Mouse (Mus musculus) kidney, postnatal 0 days (tissue): ENCODE results near the gene Senp6. TPM values are rescaled to one million over a fixed set of nuclear protein-coding genes. Genes with fewer than 3 reads are reported as not detected.
"Not testable (repeated sequence)": the region's sequence is repeated elsewhere in the genome, so short reads cannot be mapped to it uniquely, and the experiment has no call there.

ENCODE experiments used
- ATAC-seq: fragments of 200-750 bp; cut with Nextera tagmentation; replicated peaks from 2 replicates; pipeline ENCODE4 v1.8.0; 2017; ENCODE audit warnings: low read depth, moderate number of reproducible peaks, moderate TSS enrichment, moderate library complexity; ENCODE audit not compliant: low FRiP score
- DNase-seq: peaks from one replicate; pipeline ENCODE4 v3.0.0-alpha.2; 2016; ENCODE audit warnings: low spot score
- H3K27ac ChIP-seq: fragments of 300-500 bp; sonication (generic); 2 replicates; pipeline ENCODE4 v1.5.1; 2014; ENCODE audit warnings: mild to moderate bottlenecking
- H3K27me3 ChIP-seq: fragments of 300-500 bp; sonication (generic); 2 replicates; pipeline ENCODE4 v1.6.1; 2014; ENCODE audit warnings: low read length, mixed read lengths; ENCODE audit not compliant: insufficient read depth
- H3K36me3 ChIP-seq: fragments of 300-500 bp; sonication (generic); 2 replicates; pipeline ENCODE4 v1.6.1; 2014; ENCODE audit warnings: low read length, mixed read lengths; ENCODE audit not compliant: insufficient read depth
- H3K4me1 ChIP-seq: fragments of 300-500 bp; sonication (generic); replicated peaks from 2 replicates; pipeline ENCODE4 v1.6.1; 2014; ENCODE audit warnings: antibody characterized with exemption, low read length, mixed read lengths; ENCODE audit not compliant: insufficient read depth
- H3K4me2 ChIP-seq: fragments of 300-500 bp; sonication (generic); 2 replicates; pipeline ENCODE4 v1.6.1; 2014; ENCODE audit warnings: mild to moderate bottlenecking, low read length, moderate library complexity, mixed read lengths
- H3K4me3 ChIP-seq: fragments of 300-500 bp; sonication (generic); replicated peaks from 2 replicates; pipeline ENCODE4 v1.5.1; 2014; ENCODE audit warnings: low read depth, low read length
- H3K9ac ChIP-seq: fragments of 300-500 bp; sonication (generic); 2 replicates; pipeline ENCODE4 v1.6.1; 2014; ENCODE audit warnings: low read depth, low read length
- H3K9me3 ChIP-seq: fragments of 300-500 bp; sonication (generic); replicated peaks from 2 replicates; pipeline ENCODE4 v1.6.1; 2016; ENCODE audit warnings: low read length, inconsistent platforms, mixed read lengths
- CTCF ChIP-seq: IDR thresholded peaks from 2 replicates; pipeline ENCODE4 v1.5.1; 2016; ENCODE audit warnings: antibody characterized with exemption, low read depth, mild to moderate bottlenecking, moderate library complexity
- WGBS: fragments of 180-500 bp; shearing (Covaris S2); extraction: QIAGEN DNeasy Blood & Tissue Kit; methylation state at CpG from one replicate; pipeline ENCODE4 v1.1.7; 2014; 5-methylcytosine and 5-hydroxymethylcytosine counted together
- polyA plus RNA-seq: library from polyadenylated mRNA; unstranded; fragments of >200 nt; fragmentation: Nextera tagmentation; extraction: Ambion mirVana; gene quantifications from 2 replicates; pipeline ENCODE4 v1.2.1, GENCODE M21; 2015

Gene Senp6
- polyA plus RNA-seq, 1 experiment from 2014 or later: 59.4 TPM

GRCm38 (mm10) chr9:80026581-80027021, 40.1 kb upstream of the Senp6 start:
- DNase-seq (peak; percentile 80), ATAC-seq (peak; percentile 52)
- WGBS: 29% methylated on average over 6 of the region's 6 CpGs
- Histone ChIP-seq H3K27ac (peak overlapping the region; percentile 63), H3K9me3 (no peaks in the 10 kb centered on the region), H3K9ac (no peak overlapping the region), H3K4me2 (no peak overlapping the region), H3K4me3 (no peak overlapping the region), H3K27me3 (no peaks in the 10 kb centered on the region), H3K36me3 (no peaks in the 10 kb centered on the region), H3K4me1 (no peaks in the 10 kb centered on the region)
- TF ChIP-seq CTCF: no peak

- Histone ChIP-seq H3K9ac (no peak overlapping the region), H3K4me3 (no peak overlapping the region), H3K27ac (no peak overlapping the region), H3K36me3 (no peaks in the 10 kb centered on the region), H3K4me1 (no peaks in the 10 kb centered on the region), H3K9me3 (no peaks in the 10 kb centered on the region), H3K4me2 (no peak overlapping the region), H3K27me3 (no peaks in the 10 kb centered on the region)
- no peak for TF ChIP-seq CTCF
- DNase-seq (no peak), ATAC-seq (no peak)
- 80% methylated on average over 13 of the region's 13 CpGs for WGBS
Observed at GRCm38 (mm10) chr9:80037262-80037996, 29.3 kb upstream of the Senp6 start.

- TF ChIP-seq CTCF: no peak
- no peak overlapping the region for H3K4me2 ChIP-seq
- no peaks in the 10 kb centered on the region for H3K4me1 ChIP-seq
- no peak for DNase-seq
- ATAC-seq: no peak
- H3K9ac ChIP-seq: no peak overlapping the region
- no peak overlapping the region for H3K4me3 ChIP-seq
- no peaks in the 10 kb centered on the region for H3K9me3 ChIP-seq
- H3K27me3 ChIP-seq: no peaks in the 10 kb centered on the region
- no peak overlapping the region for H3K27ac ChIP-seq
- H3K36me3 ChIP-seq: no peaks in the 10 kb centered on the region
Observed at GRCm38 (mm10) chr9:80037997-80038383, 28.7 kb upstream of the Senp6 start.

- ATAC-seq (no peak), DNase-seq (peak; percentile 4)
- H3K4me2 ChIP-seq: no peak overlapping the region
- no peak overlapping the region for H3K4me3 ChIP-seq
- no peak overlapping the region for H3K9ac ChIP-seq
- no peak overlapping the region; the same call in 1 of the 2 replicates for H3K27ac ChIP-seq
- H3K36me3 ChIP-seq: no peaks in the 10 kb centered on the region
- H3K9me3 ChIP-seq: no peaks in the 10 kb centered on the region
- H3K4me1 ChIP-seq: no peaks in the 10 kb centered on the region
- TF ChIP-seq CTCF: no peak
- no peaks in the 10 kb centered on the region for H3K27me3 ChIP-seq
- WGBS: 15% methylated on average over 2 of the region's 2 CpGs
Observed at GRCm38 (mm10) chr9:80039296-80039815, 27.3 kb upstream of the Senp6 start.

- not testable (repeated sequence) for H3K27me3 ChIP-seq
Observed at GRCm38 (mm10) chr9:80044301-80044700, 22.4 kb upstream of the Senp6 start.

GRCm38 (mm10) chr9:80049271-80049670, 17.4 kb upstream of the Senp6 start:
- WGBS: 48% methylated on average over 5 of the region's 5 CpGs
- not testable (repeated sequence) for H3K4me3 ChIP-seq, H3K4me2 ChIP-seq, H3K9ac ChIP-seq, H3K27ac ChIP-seq, H3K27me3 ChIP-seq, H3K9me3 ChIP-seq, ATAC-seq, H3K36me3 ChIP-seq, H3K4me1 ChIP-seq, DNase-seq

More at GRCm38 (mm10) chr9:80044301-80044700, 22.4 kb upstream of the Senp6 start:
- not testable (repeated sequence) for H3K9me3 ChIP-seq, H3K4me2 ChIP-seq, H3K4me3 ChIP-seq, H3K4me1 ChIP-seq, ATAC-seq, H3K9ac ChIP-seq, H3K36me3 ChIP-seq, H3K27ac ChIP-seq, DNase-seq
- 76% methylated on average over 4 of the region's 4 CpGs for WGBS
